Comparison of ENCODE assay signal across 10 mouse cellular contexts in the genomic region with DNA sequence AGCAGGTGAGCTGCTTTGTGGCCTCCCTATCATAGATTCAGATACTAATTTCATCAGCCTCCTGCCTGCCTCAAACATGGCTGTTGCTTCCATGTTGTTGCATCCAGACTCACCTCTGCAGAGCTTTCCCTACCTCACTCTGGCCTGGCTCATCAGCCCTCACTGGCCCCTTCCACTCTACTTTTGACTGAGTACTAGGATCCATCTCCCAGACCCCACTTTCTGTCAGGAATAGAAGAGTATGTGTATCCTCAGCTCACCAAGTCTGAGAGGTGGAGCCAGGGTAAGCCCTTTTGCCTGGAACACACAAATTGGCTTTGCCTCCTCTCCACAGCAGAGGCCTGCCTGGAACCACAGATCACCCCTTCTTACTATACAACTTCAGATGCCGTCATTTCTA. TPM values are rescaled to one million over a fixed set of nuclear protein-coding genes. Genes with fewer than 3 reads are reported as not detected.
DNase-seq lines count a peak whose midpoint lies in the region; ATAC-seq lines count a peak whose summit lies in the region.
"Had no signal": no experiment of that assay in that cellular context is flagged by ENCODE, and none has a peak within 500 bp of the region (broad histone marks: within the 10 kb centered on the region; RNA-seq: fewer than 3 reads in every experiment).

No protein-coding gene starts in this region.

- no peaks in the 10 kb centered on the region for H3K9me3 ChIP-seq in heart, embryonic 10.5 days
- H3K9me3 ChIP-seq in neural tube, embryonic 11.5 days (ENCODE audit: control insufficient read depth, low read length): no peaks in the 10 kb centered on the region
- H3K9me3 ChIP-seq in liver, embryonic 12.5 days (replicated peaks): no peaks in the 10 kb centered on the region

- H3K9ac ChIP-seq in neural tube, embryonic 11.5 days (ENCODE audit: low read length): no peak overlapping the region
- peak overlapping the region; percentile 82 for H3K9ac ChIP-seq in liver, embryonic 12.5 days

- peaks cover 9% of the 10 kb centered on the region; the same call in 1 of the 2 replicates for H3K4me1 ChIP-seq in heart, embryonic 10.5 days
- H3K4me1 ChIP-seq in neural tube, embryonic 11.5 days (ENCODE audit: control insufficient read depth, insufficient read depth, low read length): peaks cover 9% of the 10 kb centered on the region; the same call in 1 of the 2 replicates
- peaks cover 31% of the 10 kb centered on the region for H3K4me1 ChIP-seq in liver, embryonic 12.5 days

- WGBS in heart, embryonic 10.5 days: 89% methylated on average over 1 of the region's 1 CpGs
- 91% methylated on average over 1 of the region's 1 CpGs for WGBS in neural tube, embryonic 11.5 days
- WGBS in liver, embryonic 12.5 days (ENCODE audit: insufficient replicate concordance): 77% methylated on average over 1 of the region's 1 CpGs

- H3K4me2 ChIP-seq in neural tube, embryonic 11.5 days (ENCODE audit: low read depth): peak overlapping the region; percentile 57
- H3K4me2 ChIP-seq in liver, embryonic 12.5 days: peak overlapping the region; percentile 75

- H3K27me3 ChIP-seq in heart, embryonic 10.5 days (ENCODE audit: insufficient read depth, poor library complexity, severe bottlenecking): peaks cover 17% of the 10 kb centered on the region; the same call in 1 of the 2 replicates
- no peaks in the 10 kb centered on the region for H3K27me3 ChIP-seq in neural tube, embryonic 11.5 days (ENCODE audit: control insufficient read depth, insufficient read depth, low read length)
- peaks cover 10% of the 10 kb centered on the region for H3K27me3 ChIP-seq in liver, embryonic 12.5 days (replicated peaks)

- peaks cover 25% of the 10 kb centered on the region for H3K36me3 ChIP-seq in heart, embryonic 10.5 days
- no peaks in the 10 kb centered on the region for H3K36me3 ChIP-seq in neural tube, embryonic 11.5 days (ENCODE audit: control insufficient read depth, insufficient read depth, low read length)
- peaks cover 34% of the 10 kb centered on the region for H3K36me3 ChIP-seq in liver, embryonic 12.5 days

- DNase-seq in heart, embryonic 10.5 days (ENCODE audit: low spot score): peak; percentile 48
- no peak for DNase-seq in heart, adult 18-20 months
- DNase-seq in neural tube, embryonic 11.5 days (ENCODE audit: low spot score): no peak
- DNase-seq in neural tube, embryonic 10.5 days (ENCODE audit: extremely low spot score, low spot score): no peak
- DNase-seq in cerebellum, adult 18-20 months: no peak
- no peak for DNase-seq in gastrocnemius, adult 18-20 months (ENCODE audit: low spot score)
- DNase-seq: adrenal gland, adult 2 months; right cerebral cortex, postnatal 4 days had no signal

- peak overlapping the region; percentile 67; the same call in 1 of the 2 replicates for H3K4me3 ChIP-seq in heart, embryonic 10.5 days
- H3K4me3 ChIP-seq in neural tube, embryonic 11.5 days (ENCODE audit: low read depth, low read length): no peak overlapping the region
- peak overlapping the region; percentile 71 for H3K4me3 ChIP-seq in liver, embryonic 12.5 days

- no peak for ATAC-seq in neural tube, embryonic 11.5 days (ENCODE audit: insufficient read depth, low FRiP score, low TSS enrichment)
- ATAC-seq in liver, embryonic 12.5 days: no peak
- ATAC-seq in granulocyte monocyte progenitor cell, adult 5-6 weeks (replicated peaks; ENCODE audit: poor library complexity, severe bottlenecking): no peak

- no peak overlapping the region for H3K27ac ChIP-seq in heart, embryonic 10.5 days
- H3K27ac ChIP-seq in neural tube, embryonic 11.5 days (ENCODE audit: low read depth, low read length): no peak overlapping the region
- H3K27ac ChIP-seq in liver, embryonic 12.5 days: no peak overlapping the region

RNA-seq across cellular contexts. Expression of gene Ssr4, which starts 1.7 kb away (rescaled TPM):
- 156 and 158 TPM in 2 replicates for polyA plus RNA-seq in heart, embryonic 10.5 days (2016; fragmentation: Nextera tagmentation; extraction: Ambion mirVana)
- 10 to 100 TPM; 79.3 to 80.7 TPM for total RNA-seq in heart, adult 18-20 months (2021)
- polyA plus RNA-seq in neural tube, embryonic 11.5 days (2014; fragmentation: Nextera tagmentation; extraction: Ambion mirVana): 134 and 136 TPM in 2 replicates
- polyA plus RNA-seq in liver, embryonic 12.5 days (2016; fragmentation: Nextera tagmentation; extraction: Ambion mirVana): 162 and 173 TPM in 2 replicates
- 10 to 100 TPM; 70.2 to 76.6 TPM for total RNA-seq in gastrocnemius, adult 18-20 months (2021)
- 623 and 635 TPM in 2 replicates for total RNA-seq in granulocyte monocyte progenitor cell, adult 5-6 weeks (2014; fragmentation: Nextera tagmentation)
- 345 and 370 TPM in 2 replicates for total RNA-seq in granulocyte monocyte progenitor cell, adult 5-6 weeks (2017)

RNA-seq across cellular contexts. Expression of gene Idh3g, which starts 1.8 kb away (rescaled TPM):
- 219 and 264 TPM in 2 replicates for polyA plus RNA-seq in heart, embryonic 10.5 days (2016; fragmentation: Nextera tagmentation; extraction: Ambion mirVana)
- 100 to 1,000 TPM; 642 to 677 TPM for total RNA-seq in heart, adult 18-20 months (2021)
- polyA plus RNA-seq in neural tube, embryonic 11.5 days (2014; fragmentation: Nextera tagmentation; extraction: Ambion mirVana): 197 and 198 TPM in 2 replicates
- polyA plus RNA-seq in liver, embryonic 12.5 days (2016; fragmentation: Nextera tagmentation; extraction: Ambion mirVana): 141 TPM in 2 replicates
- total RNA-seq in gastrocnemius, adult 18-20 months (2021): 100 to 1,000 TPM; 375 to 389 TPM
- total RNA-seq in granulocyte monocyte progenitor cell, adult 5-6 weeks (2014; fragmentation: Nextera tagmentation): 290 and 324 TPM in 2 replicates
- total RNA-seq in granulocyte monocyte progenitor cell, adult 5-6 weeks (2017): 213 and 240 TPM in 2 replicates

RNA-seq across cellular contexts. Expression of gene Srpk3, which starts 14.3 kb away (rescaled TPM):
- 39.2 and 81.4 TPM in 2 replicates for polyA plus RNA-seq in heart, embryonic 10.5 days (2016; fragmentation: Nextera tagmentation; extraction: Ambion mirVana)
- total RNA-seq in heart, adult 18-20 months (2021): 10 to 100 TPM; 23.9 to 26.0 TPM
- 6.2 and 7.2 TPM in 2 replicates for polyA plus RNA-seq in neural tube, embryonic 11.5 days (2014; fragmentation: Nextera tagmentation; extraction: Ambion mirVana)
- 0.89 and 1.2 TPM in 2 replicates for polyA plus RNA-seq in liver, embryonic 12.5 days (2016; fragmentation: Nextera tagmentation; extraction: Ambion mirVana)
- 10 to 100 TPM; 34.1 to 35.2 TPM for total RNA-seq in gastrocnemius, adult 18-20 months (2021)
- not detected in 2 replicates for total RNA-seq in granulocyte monocyte progenitor cell, adult 5-6 weeks (2014; fragmentation: Nextera tagmentation)
- not detected in 2 replicates for total RNA-seq in granulocyte monocyte progenitor cell, adult 5-6 weeks (2017)

RNA-seq across cellular contexts. Expression of gene Plxnb3, which starts 31.6 kb away (rescaled TPM):
- polyA plus RNA-seq in heart, embryonic 10.5 days (2016; fragmentation: Nextera tagmentation; extraction: Ambion mirVana): 0.13 and 0.46 TPM in 2 replicates
- 1 to 10 TPM; 1.7 to 2.0 TPM for total RNA-seq in heart, adult 18-20 months (2021)
- polyA plus RNA-seq in neural tube, embryonic 11.5 days (2014; fragmentation: Nextera tagmentation; extraction: Ambion mirVana): 0.09 TPM in 1 of 2 replicates, not detected in the other
- polyA plus RNA-seq in liver, embryonic 12.5 days (2016; fragmentation: Nextera tagmentation; extraction: Ambion mirVana): 0.17 and 0.28 TPM in 2 replicates
- total RNA-seq in gastrocnemius, adult 18-20 months (2021): under 1 TPM; 0.68 to 0.69 TPM
- not detected in 2 replicates for total RNA-seq in granulocyte monocyte progenitor cell, adult 5-6 weeks (2014; fragmentation: Nextera tagmentation)
- 0.13 and 0.57 TPM in 2 replicates for total RNA-seq in granulocyte monocyte progenitor cell, adult 5-6 weeks (2017)

RNA-seq across cellular contexts. Expression of gene Pdzd4, which starts 36.3 kb away (rescaled TPM):
- 0.32 and 0.38 TPM in 2 replicates for polyA plus RNA-seq in heart, embryonic 10.5 days (2016; fragmentation: Nextera tagmentation; extraction: Ambion mirVana)
- 1 to 10 TPM; 1.3 to 1.6 TPM for total RNA-seq in heart, adult 18-20 months (2021)
- 1.1 and 1.7 TPM in 2 replicates for polyA plus RNA-seq in neural tube, embryonic 11.5 days (2014; fragmentation: Nextera tagmentation; extraction: Ambion mirVana)
- 0.14 and 0.25 TPM in 2 replicates for polyA plus RNA-seq in liver, embryonic 12.5 days (2016; fragmentation: Nextera tagmentation; extraction: Ambion mirVana)
- total RNA-seq in gastrocnemius, adult 18-20 months (2021): 1 to 10 TPM in 1 of 2 experiments, under 1 TPM in 1; 0.66 to 1.0 TPM
- 0.58 and 2.6 TPM in 2 replicates for total RNA-seq in granulocyte monocyte progenitor cell, adult 5-6 weeks (2014; fragmentation: Nextera tagmentation)
- 0.90 and 1.4 TPM in 2 replicates for total RNA-seq in granulocyte monocyte progenitor cell, adult 5-6 weeks (2017)

Comparison
In these comparisons a context has a peak if more than half of its experiments do, and no peak if none do; other contexts are left out.
1. RNA of gene Ssr4, which starts 1.7 kb away (total RNA-seq): 345 to 635 TPM in granulocyte monocyte progenitor cell, adult 5-6 weeks; 79.3 to 80.7 TPM in heart, adult 18-20 months and 70.2 to 76.6 TPM in gastrocnemius, adult 18-20 months; every median in the first group is over 4 times any median in the second.
2. RNA of gene Srpk3, which starts 14.3 kb away (total RNA-seq): 34.1 to 35.2 TPM in gastrocnemius, adult 18-20 months and 23.9 to 26.0 TPM in heart, adult 18-20 months; not detected in granulocyte monocyte progenitor cell, adult 5-6 weeks; every median in the first group is over 10 times any median in the second.